Mouse (Mus musculus): ENCODE measurements at regions not wholly inside any gene's neighbourhood (a gene's known extent, or its start where the extent isn't known, plus 50 kb on each side); places are given as distances from the start of the nearest gene placed in this dataset.

DNA sequence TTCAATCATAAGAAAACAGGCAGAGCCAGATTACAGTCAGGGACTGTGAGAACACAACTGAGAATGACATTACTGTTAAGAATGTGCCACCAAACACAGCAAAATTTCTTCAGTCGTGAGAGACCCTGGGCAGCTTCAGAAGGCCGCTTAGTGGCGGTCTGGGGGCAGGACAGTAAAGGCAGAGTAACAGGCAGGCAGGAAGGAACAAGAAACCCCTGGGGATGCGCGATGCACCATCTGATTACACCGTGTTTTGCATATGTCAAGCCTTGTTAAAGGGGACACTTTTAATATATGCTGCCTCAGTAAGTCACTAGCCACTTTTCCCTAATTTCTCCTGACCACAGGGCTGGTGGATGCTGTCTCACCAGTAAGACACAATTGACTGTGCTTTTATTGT is 120.0 kb downstream of the Rassf10 start:
- WGBS: 42% methylated on average over 6 of the region's 6 CpGs
- Histone ChIP-seq H3K9ac (ENCODE audit: low read depth, low read length) (no peak overlapping the region), H3K36me3 (ENCODE audit: control insufficient read depth, insufficient read depth, low read length) (no peaks in the 10 kb centered on the region), H3K27me3 (replicated peaks; ENCODE audit: control insufficient read depth, insufficient read depth, low read length) (no peaks in the 10 kb centered on the region), H3K4me2 (ENCODE audit: low read depth, low read length) (no peak overlapping the region), H3K4me3 (ENCODE audit: low read depth, low read length) (no peak overlapping the region), H3K9me3 (ENCODE audit: control insufficient read depth, low read length) (no peaks in the 10 kb centered on the region), H3K27ac (replicated peaks; ENCODE audit: low read depth, low read length) (no peak overlapping the region), H3K4me1 (ENCODE audit: control insufficient read depth, insufficient read depth, low read length) (no peaks in the 10 kb centered on the region)
- ATAC-seq (ENCODE audit: low read depth) (no peak), DNase-seq (ENCODE audit: low spot score) (no peak)

- Histone ChIP-seq H3K4me3 (ENCODE audit: low read depth, low read length) (no peak overlapping the region), H3K27ac (replicated peaks; ENCODE audit: low read depth, low read length) (no peak overlapping the region), H3K4me1 (ENCODE audit: control insufficient read depth, insufficient read depth, low read length) (no peaks in the 10 kb centered on the region), H3K9ac (ENCODE audit: low read depth, low read length) (no peak overlapping the region), H3K9me3 (ENCODE audit: control insufficient read depth, low read length) (no peaks in the 10 kb centered on the region), H3K27me3 (replicated peaks; ENCODE audit: control insufficient read depth, insufficient read depth, low read length) (no peaks in the 10 kb centered on the region), H3K4me2 (ENCODE audit: low read depth, low read length) (no peak overlapping the region), H3K36me3 (ENCODE audit: control insufficient read depth, insufficient read depth, low read length) (no peaks in the 10 kb centered on the region)
- no peak for ATAC-seq (ENCODE audit: low read depth)
- WGBS: 63% methylated on average over 6 of the region's 6 CpGs
- DNase-seq (ENCODE audit: low spot score): no peak
Measured at GRCm38 (mm10) chr7:113075371-113075770, 121.6 kb downstream of the Rassf10 start.

DNA sequence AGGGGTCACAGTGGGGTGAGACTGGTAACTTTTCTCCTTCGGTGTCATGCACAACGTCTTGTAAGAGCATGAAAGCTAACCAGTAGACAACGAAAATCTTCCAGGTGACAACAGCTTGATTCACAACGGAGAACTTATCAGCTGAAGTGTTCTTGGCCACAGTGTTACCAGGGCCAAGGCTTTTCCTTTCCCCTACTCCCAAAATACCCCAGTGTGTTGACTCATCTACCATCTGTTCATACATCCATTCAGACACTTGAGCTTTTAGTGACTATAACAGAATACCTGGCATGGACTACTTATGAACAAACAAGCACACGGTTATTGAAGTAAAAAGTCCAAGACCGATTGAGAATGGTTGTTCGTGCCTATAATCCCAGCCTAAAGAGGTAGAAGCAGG is 122.5 kb downstream of the Rassf10 start:
- Histone ChIP-seq H3K27ac (replicated peaks; ENCODE audit: low read depth, low read length) (no peak overlapping the region), H3K4me1 (ENCODE audit: control insufficient read depth, insufficient read depth, low read length) (no peaks in the 10 kb centered on the region), H3K36me3 (ENCODE audit: control insufficient read depth, insufficient read depth, low read length) (no peaks in the 10 kb centered on the region), H3K9me3 (ENCODE audit: control insufficient read depth, low read length) (no peaks in the 10 kb centered on the region), H3K9ac (ENCODE audit: low read depth, low read length) (no peak overlapping the region), H3K4me2 (ENCODE audit: low read depth, low read length) (no peak overlapping the region), H3K27me3 (replicated peaks; ENCODE audit: control insufficient read depth, insufficient read depth, low read length) (no peaks in the 10 kb centered on the region), H3K4me3 (ENCODE audit: low read depth, low read length) (no peak overlapping the region)
- WGBS: 89% methylated on average over 7 of the region's 7 CpGs
- DNase-seq (ENCODE audit: low spot score) (no peak), ATAC-seq (ENCODE audit: low read depth) (no peak)

DNA sequence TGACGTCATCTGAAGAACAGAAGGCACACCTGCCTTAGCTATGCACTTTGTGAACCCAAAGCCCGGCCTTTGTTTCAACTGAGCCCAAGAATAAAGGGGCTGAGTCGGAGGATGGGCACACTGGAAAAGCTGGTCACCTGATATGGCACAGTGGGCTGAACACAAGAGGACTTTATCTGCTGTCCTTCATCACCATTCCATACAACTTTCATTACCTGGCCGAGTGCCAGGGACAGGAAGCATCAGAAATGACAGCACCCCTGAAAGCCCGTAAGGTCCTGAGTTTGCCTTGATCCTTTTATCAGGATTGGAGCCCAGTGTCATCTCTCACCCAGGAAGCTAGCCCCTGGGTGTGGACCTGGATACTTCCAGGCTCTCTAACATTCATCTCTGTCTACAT is 126.1 kb upstream of the Arntl start:
- DNase-seq (ENCODE audit: low spot score): no peak
- Histone ChIP-seq H3K4me3 (ENCODE audit: low read depth, low read length) (no peak overlapping the region), H3K27me3 (replicated peaks; ENCODE audit: control insufficient read depth, insufficient read depth, low read length) (no peaks in the 10 kb centered on the region), H3K4me2 (ENCODE audit: low read depth, low read length) (no peak overlapping the region), H3K36me3 (ENCODE audit: control insufficient read depth, insufficient read depth, low read length) (no peaks in the 10 kb centered on the region), H3K27ac (replicated peaks; ENCODE audit: low read depth, low read length) (no peak overlapping the region), H3K4me1 (ENCODE audit: control insufficient read depth, insufficient read depth, low read length) (no peaks in the 10 kb centered on the region), H3K9ac (ENCODE audit: low read depth, low read length) (no peak overlapping the region), H3K9me3 (ENCODE audit: control insufficient read depth, low read length) (no peaks in the 10 kb centered on the region)
- 62% methylated on average over 5 of the region's 5 CpGs for whole genome bisulfite sequencing
- ATAC-seq (ENCODE audit: low read depth): peak; percentile 71

DNA sequence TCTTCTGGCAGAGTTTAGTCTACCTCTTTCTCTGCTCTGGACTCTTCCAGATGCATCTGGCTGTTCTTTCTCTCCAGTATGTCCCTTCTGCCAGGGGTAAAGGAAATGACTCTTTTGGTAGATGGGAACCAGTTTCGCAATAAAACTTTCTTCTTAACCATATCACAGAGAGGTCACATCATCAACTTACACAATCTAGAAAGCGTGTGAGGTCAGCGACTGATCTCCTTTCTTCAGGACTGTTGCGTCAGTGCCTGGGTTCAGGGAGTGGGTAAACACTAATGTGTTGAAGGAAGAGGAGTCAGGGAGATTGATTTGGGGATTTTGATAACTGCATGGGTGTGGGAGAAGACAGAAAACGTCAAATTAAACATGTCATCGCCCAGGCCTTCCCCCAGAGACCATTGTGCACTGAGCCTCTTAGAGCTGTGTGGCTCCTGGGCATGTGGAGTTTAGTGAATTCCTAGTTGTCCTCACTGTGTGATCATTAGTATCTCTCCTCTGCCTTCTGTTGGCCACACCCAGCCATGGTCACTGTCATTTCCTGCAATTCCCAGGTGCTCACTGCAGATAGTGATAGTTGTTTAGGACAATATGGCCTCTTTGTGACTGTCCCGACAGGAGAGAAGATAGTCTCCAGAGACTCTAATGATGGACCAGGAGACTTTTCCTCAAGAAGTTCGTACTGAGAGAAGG is 122.2 kb upstream of the Arntl start:
- H3K4me2 ChIP-seq (ENCODE audit: low read depth, low read length): no peak overlapping the region
- no peak overlapping the region for H3K9ac ChIP-seq (ENCODE audit: low read depth, low read length)
- no peaks in the 10 kb centered on the region for H3K4me1 ChIP-seq (ENCODE audit: control insufficient read depth, insufficient read depth, low read length)
- no peaks in the 10 kb centered on the region for H3K27me3 ChIP-seq (replicated peaks; ENCODE audit: control insufficient read depth, insufficient read depth, low read length)
- no peak for DNase-seq (ENCODE audit: low spot score)
- ATAC-seq (ENCODE audit: low read depth): no peak
- WGBS: 75% methylated on average over 8 of the region's 8 CpGs
- H3K36me3 ChIP-seq (ENCODE audit: control insufficient read depth, insufficient read depth, low read length): no peaks in the 10 kb centered on the region
- no peak overlapping the region for H3K4me3 ChIP-seq (ENCODE audit: low read depth, low read length)
- no peaks in the 10 kb centered on the region for H3K9me3 ChIP-seq (ENCODE audit: control insufficient read depth, low read length)
- no peak overlapping the region for H3K27ac ChIP-seq (replicated peaks; ENCODE audit: low read depth, low read length)

DNA sequence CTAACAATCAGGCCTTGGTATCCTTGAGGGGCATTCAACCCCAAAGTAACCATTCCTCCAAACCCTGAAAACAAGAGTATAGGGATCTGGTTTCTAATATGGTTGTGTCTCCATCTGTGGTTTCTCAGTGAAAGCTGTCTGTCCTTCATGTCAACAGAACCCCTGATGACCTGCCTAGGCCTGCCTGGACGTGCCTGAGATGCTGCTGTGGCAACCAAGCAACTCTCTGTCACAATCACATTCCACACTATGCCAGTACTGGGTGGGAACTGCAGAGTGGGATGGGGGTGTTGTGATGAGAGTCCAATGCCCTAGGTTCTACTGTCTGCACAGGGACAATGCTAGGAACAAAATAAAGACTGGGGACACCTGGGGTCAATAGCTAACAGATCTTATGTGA is 121.1 kb upstream of the Arntl start:
- 56% methylated on average over 1 of the region's 1 CpGs for WGBS
- Histone ChIP-seq H3K9me3 (ENCODE audit: control insufficient read depth, low read length) (no peaks in the 10 kb centered on the region), H3K4me1 (ENCODE audit: control insufficient read depth, insufficient read depth, low read length) (no peaks in the 10 kb centered on the region), H3K27me3 (replicated peaks; ENCODE audit: control insufficient read depth, insufficient read depth, low read length) (no peaks in the 10 kb centered on the region), H3K4me2 (ENCODE audit: low read depth, low read length) (no peak overlapping the region), H3K4me3 (ENCODE audit: low read depth, low read length) (no peak overlapping the region), H3K27ac (replicated peaks; ENCODE audit: low read depth, low read length) (no peak overlapping the region), H3K9ac (ENCODE audit: low read depth, low read length) (no peak overlapping the region), H3K36me3 (ENCODE audit: control insufficient read depth, insufficient read depth, low read length) (no peaks in the 10 kb centered on the region)
- no peak for DNase-seq (ENCODE audit: low spot score)
- ATAC-seq (ENCODE audit: low read depth): no peak; the same call in 1 of the 2 replicates

DNA sequence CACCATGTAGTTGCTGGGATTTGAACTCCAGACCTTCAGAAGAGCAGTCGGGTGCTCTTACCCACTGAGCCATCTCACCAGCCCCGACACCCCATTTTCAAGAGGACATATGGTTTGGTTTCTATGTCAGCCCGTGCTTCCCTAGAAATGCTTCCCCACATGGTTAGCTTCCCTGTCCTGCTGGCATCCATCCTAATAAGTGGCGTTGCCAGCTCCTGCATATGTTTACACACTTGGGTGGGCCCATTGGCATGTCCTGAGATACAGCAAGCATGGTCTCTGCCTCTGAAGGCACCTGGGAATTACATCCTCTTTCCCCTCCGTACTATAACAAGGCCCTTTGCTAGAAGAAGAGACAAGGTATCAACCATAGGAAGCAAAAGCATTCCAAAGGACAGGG is 119.6 kb upstream of the Arntl start:
- no peak for DNase-seq (ENCODE audit: low spot score)
- Histone ChIP-seq H3K4me2 (ENCODE audit: low read depth, low read length) (no peak overlapping the region), H3K36me3 (ENCODE audit: control insufficient read depth, insufficient read depth, low read length) (no peaks in the 10 kb centered on the region), H3K4me1 (ENCODE audit: control insufficient read depth, insufficient read depth, low read length) (no peaks in the 10 kb centered on the region), H3K27ac (replicated peaks; ENCODE audit: low read depth, low read length) (no peak overlapping the region), H3K9me3 (ENCODE audit: control insufficient read depth, low read length) (no peaks in the 10 kb centered on the region), H3K27me3 (replicated peaks; ENCODE audit: control insufficient read depth, insufficient read depth, low read length) (no peaks in the 10 kb centered on the region), H3K9ac (ENCODE audit: low read depth, low read length) (no peak overlapping the region), H3K4me3 (ENCODE audit: low read depth, low read length) (no peak overlapping the region)
- 87% methylated on average over 5 of the region's 5 CpGs for WGBS
- no peak for ATAC-seq (ENCODE audit: low read depth)

DNA sequence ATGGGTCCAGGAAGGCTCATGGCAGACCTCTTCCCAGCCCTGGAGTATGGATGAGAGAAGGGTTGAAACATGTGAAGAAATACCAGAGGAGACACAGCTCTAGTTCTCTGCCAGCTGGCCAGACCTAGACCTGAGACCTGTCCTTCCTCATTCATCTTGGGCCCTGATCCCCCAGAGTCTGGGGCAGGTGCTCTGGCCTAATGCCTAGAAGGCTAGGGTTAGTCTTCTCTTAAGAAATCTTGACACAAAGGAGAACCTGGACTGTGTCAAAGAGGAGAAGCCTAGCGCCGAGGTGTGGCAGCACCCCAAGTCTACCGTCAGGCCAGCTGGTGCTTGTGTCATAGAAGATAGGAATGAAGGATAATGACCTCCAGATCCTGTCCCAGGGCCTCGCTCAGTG is 118.2 kb upstream of the Arntl start:
- H3K9ac ChIP-seq (ENCODE audit: low read depth, low read length): no peak overlapping the region
- no peak overlapping the region for H3K4me2 ChIP-seq (ENCODE audit: low read depth, low read length)
- ATAC-seq (ENCODE audit: low read depth) (no peak), DNase-seq (ENCODE audit: low spot score) (no peak)
- no peaks in the 10 kb centered on the region for H3K4me1 ChIP-seq (ENCODE audit: control insufficient read depth, insufficient read depth, low read length)
- WGBS: 64% methylated on average over 4 of the region's 4 CpGs
- H3K9me3 ChIP-seq (ENCODE audit: control insufficient read depth, low read length): no peaks in the 10 kb centered on the region
- no peaks in the 10 kb centered on the region for H3K36me3 ChIP-seq (ENCODE audit: control insufficient read depth, insufficient read depth, low read length)
- no peaks in the 10 kb centered on the region for H3K27me3 ChIP-seq (replicated peaks; ENCODE audit: control insufficient read depth, insufficient read depth, low read length)
- H3K27ac ChIP-seq (replicated peaks; ENCODE audit: low read depth, low read length): no peak overlapping the region
- H3K4me3 ChIP-seq (ENCODE audit: low read depth, low read length): no peak overlapping the region

- no peaks in the 10 kb centered on the region for H3K9me3 ChIP-seq (ENCODE audit: control insufficient read depth, low read length)
- H3K4me2 ChIP-seq (ENCODE audit: low read depth, low read length): no peak overlapping the region
- WGBS: 75% methylated on average over 5 of the region's 5 CpGs
- no peak overlapping the region for H3K27ac ChIP-seq (replicated peaks; ENCODE audit: low read depth, low read length)
- no peaks in the 10 kb centered on the region for H3K36me3 ChIP-seq (ENCODE audit: control insufficient read depth, insufficient read depth, low read length)
- H3K9ac ChIP-seq (ENCODE audit: low read depth, low read length): no peak overlapping the region
- ATAC-seq (ENCODE audit: low read depth) (no peak), DNase-seq (ENCODE audit: low spot score) (no peak)
- no peak overlapping the region for H3K4me3 ChIP-seq (ENCODE audit: low read depth, low read length)
- H3K4me1 ChIP-seq (ENCODE audit: control insufficient read depth, insufficient read depth, low read length): no peaks in the 10 kb centered on the region
- no peaks in the 10 kb centered on the region for H3K27me3 ChIP-seq (replicated peaks; ENCODE audit: control insufficient read depth, insufficient read depth, low read length)
Measured at GRCm38 (mm10) chr7:113093931-113094330, 113.3 kb upstream of the Arntl start.
